Mouse (Mus musculus) left cerebral cortex, postnatal 10 days (tissue): ENCODE measurements at regions not wholly inside any gene's neighbourhood (a gene's known extent, or its start where the extent isn't known, plus 50 kb on each side); places are given as distances from the start of the nearest gene placed in this dataset.
A peak's percentile ranks its signal among the peaks of the same experiment; 100 is the strongest.
"Not testable (repeated sequence)": the region's sequence is repeated elsewhere in the genome, so short reads cannot be mapped to it uniquely, and the experiment has no call there.

ENCODE experiments used
- DNase-seq, 2 experiments: peaks; one replicate each; pipeline ENCODE4 v3.0.0; 2021 to 2022; ENCODE audit warnings: low spot score in 2 of 2, mixed read lengths in 1 of 2; ENCODE audit errors: extremely low spot score in 1 of 2
- intact Hi-C: fragments of 180-260 bp; cut with DNase I; formaldehyde crosslinking; loops from one replicate; pipeline ENCODE4 v1.15.1; 2025

DNA sequence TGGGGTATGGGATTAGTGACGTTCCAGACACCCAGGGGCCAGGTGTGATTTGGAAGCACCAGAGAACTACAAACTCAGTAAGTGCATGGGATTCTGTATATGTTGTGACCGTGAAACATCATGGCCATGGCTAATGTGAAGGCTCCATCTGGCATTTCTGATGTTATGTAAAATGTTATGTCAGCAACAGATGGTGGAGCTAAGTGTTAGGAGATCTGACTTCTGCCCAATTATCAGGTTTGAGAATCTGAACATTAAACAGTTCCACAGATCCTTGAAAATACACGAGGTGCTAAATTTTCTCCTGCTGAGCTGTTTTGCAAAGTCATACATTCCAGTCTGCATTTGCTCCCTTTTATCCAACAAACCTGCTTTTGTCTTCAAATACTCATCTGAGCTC lies 223.6 kb upstream of the Egfl6 start:
- intact Hi-C loops, result no loop called here
- no peak for DNase-seq

DNA sequence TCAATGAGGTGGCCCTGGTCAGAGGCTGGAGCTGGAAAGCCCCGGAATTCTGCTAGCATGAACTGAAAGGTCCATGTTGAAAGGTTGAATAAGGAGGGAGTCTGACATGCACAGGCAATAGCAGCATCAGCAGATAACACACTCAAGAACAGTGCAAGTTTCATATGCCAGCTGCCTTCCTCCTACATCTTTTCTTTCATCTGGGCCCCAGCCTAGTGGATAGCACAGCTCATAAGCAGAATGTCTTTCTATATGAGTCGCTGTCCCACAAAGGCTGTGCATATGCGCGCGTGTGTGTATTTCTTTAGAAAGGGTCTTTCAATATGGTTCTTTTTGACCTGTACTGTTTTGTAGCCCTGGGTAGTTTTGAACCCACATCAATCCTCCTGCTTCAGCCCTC lies 222.7 kb upstream of the Egfl6 start:
- intact Hi-C loops, result no loop called here
- DNase-seq, result no peak

DNA sequence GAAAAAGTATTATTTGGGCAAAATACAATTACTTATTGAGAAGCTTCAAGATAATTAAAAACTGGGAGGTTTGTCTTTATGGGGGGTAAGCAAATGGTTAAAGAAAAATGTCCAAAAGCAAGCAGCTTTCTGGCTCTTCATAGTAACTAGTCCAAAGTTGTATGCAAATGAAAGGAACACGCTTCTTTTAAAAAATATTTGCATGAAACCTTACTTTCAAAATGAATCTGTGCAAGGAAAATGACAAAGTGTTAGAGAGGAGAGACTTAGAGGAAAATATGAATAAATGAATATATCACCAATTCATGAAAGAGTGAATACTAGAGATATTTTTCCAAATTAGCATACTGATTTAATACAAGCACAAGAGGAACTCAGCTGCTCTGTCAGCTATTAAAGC lies 220.4 kb upstream of the Egfl6 start:
- intact Hi-C loops, result no loop called here
- no peak for DNase-seq

DNA sequence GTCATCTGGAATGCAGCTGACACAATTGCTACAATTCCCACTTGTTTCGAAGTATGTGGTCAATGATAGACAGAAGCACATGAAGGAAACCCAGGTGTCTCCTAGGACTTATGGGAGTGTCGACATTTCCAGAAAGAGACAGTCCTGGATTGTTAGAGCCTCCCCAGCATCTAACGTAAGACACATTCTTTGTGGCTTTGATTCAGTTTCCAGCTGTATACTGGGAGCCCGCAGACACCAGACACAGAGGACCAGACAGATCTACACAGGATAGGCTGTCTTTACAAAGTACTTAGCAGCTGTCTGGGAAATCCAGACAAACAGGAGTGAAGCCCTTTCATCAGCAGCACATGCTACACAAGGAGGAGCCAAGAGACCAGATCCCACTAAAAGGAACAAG lies 220.0 kb upstream of the Egfl6 start:
- no peak for DNase-seq
- intact Hi-C loops, result no loop called here

DNA sequence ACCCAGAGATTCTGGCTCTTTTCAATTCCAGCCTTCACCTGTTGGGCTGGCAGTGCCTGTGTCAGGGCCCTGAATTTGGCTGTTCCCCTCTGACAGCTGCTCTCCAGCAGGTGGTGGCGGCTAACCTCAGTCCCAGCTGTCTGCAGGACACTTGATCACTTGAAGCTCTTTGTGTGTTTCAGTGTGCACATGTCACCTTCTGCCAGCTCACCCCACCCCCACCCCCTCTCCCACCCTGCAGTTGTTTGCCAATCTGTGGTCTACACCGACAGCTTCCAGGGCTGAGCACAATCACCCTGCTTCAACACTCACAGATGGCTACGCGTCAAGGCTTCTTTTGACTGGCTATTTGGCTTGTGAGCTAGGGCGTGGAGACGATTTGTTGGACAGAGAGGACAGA lies 217.7 kb upstream of the Egfl6 start:
- no peak for DNase-seq
- intact Hi-C loops, result no loop called here

DNA sequence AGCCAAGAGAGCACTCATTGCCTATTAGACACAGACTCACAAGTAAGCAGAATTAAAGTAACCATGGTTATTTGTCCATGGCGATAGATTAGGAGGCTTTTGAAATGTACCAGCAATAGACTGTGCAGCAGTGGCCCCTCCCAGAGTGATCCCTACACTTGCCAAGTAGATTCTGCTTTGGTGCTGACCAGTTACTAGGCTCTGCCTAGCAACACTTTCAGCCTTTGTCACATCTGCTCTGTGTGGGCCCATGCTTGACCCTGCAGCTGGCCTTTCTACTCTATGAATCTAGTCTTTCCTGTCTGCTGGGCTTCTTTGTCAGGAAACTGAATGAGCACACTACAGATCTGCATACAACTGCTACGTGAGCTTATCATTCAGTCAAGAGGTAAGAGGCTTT lies 215.5 kb upstream of the Egfl6 start:
- intact Hi-C loops, result no loop called here
- DNase-seq, result no peak

DNA sequence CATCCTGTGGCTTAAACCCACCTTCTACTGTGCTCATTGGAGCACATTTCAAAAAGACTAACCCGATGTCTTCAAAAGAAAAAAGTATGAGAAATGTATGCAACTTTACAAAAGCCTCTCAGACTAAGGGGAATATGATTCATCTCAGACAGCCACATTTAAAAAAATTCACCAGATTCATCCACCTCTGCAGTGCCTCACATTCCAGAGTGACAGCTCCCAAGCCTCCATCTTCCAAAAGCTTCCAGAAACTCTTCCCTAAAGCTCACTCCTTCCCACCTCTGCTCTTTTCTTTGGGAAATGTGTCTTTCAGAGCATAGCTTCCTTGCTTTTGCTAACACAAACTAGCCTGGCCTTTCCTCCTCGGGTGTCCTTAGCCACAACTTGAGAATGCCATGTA lies 210.1 kb upstream of the Egfl6 start:
- intact Hi-C loops, result no loop called here
- DNase-seq, result no peak

DNA sequence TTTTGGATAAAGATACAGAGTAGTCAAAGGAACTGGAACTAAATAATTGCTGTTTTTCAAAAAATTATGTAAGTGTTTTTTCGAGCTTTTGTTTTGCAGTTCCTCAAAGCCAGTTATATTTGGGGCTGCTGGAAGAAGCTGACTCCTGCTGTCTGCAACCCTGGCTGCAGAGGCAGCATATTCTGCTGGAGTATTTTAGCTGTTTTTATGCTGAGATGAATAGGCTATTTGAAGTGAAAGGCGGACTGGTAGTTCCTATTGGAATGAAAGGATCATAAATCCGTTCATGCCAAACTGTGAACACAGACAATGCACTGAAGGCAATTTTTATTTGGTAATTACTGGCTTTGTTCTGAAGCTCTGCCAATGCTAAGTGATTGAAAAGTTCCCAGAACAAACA lies 203.5 kb upstream of the Egfl6 start:
- DNase-seq, result no peak
- intact Hi-C loops, result no loop called here

DNA sequence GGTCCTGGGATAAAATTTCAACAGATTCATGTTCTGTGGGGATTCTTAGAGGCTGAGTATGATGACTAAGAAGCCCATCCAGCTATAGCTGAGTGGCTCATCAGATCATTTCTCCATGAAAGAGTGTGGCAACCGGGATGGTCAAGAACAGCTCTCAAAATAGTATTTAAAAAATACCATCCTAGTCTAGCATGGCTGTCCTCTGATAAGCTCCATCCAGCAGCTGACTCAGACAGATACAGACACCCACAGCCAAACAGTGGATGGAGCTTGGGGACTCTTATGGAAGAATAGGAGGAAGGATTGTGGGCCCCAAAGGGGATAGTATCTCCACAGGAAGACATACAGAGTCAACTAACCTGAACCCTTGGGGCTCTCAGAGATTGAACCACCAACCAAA lies 201.6 kb upstream of the Egfl6 start:
- intact Hi-C loops, DNase-seq: not testable (repeated sequence)

DNA sequence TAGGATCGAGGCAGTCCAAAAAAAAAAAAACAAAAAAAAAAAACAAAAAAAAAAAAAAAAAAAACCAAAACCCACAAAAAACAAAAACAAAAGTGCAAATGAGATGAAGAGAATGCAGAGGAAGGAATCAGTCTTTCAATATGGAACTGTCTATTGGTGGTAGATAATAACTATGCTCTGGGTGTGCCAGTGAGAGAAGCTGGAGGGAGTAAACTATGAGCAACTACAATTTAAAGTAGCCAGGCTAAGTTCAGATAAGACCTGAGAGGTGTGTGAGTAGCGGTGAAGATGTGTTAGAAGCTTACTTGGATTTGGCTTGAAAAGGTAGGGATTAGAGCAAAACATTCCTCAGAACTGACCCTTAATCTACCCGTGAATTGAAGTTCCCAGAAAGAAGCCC lies 200.1 kb upstream of the Egfl6 start:
- intact Hi-C loops, result no loop called here
- DNase-seq, result no peak

DNA sequence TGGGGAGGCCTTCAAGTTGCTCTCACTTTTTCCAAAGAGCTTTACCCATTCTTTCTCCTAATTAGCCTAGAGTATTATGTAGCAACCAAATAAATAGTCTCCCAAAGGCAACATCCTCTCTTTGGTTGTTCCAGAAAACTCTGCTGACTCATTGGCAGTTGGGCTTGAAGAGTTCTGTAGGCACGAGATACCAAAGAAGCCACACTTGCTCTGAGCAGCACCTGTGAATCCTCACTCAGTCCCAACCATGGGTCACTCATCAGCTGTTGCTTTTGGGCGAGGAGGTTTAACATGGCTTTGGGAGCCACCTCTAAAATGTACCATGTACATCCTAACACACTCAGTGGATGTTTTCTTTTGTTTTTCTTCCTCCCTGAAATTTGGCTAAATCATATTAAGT lies 197.9 kb upstream of the Egfl6 start:
- no peak for DNase-seq
- intact Hi-C loops, result no loop called here

DNA sequence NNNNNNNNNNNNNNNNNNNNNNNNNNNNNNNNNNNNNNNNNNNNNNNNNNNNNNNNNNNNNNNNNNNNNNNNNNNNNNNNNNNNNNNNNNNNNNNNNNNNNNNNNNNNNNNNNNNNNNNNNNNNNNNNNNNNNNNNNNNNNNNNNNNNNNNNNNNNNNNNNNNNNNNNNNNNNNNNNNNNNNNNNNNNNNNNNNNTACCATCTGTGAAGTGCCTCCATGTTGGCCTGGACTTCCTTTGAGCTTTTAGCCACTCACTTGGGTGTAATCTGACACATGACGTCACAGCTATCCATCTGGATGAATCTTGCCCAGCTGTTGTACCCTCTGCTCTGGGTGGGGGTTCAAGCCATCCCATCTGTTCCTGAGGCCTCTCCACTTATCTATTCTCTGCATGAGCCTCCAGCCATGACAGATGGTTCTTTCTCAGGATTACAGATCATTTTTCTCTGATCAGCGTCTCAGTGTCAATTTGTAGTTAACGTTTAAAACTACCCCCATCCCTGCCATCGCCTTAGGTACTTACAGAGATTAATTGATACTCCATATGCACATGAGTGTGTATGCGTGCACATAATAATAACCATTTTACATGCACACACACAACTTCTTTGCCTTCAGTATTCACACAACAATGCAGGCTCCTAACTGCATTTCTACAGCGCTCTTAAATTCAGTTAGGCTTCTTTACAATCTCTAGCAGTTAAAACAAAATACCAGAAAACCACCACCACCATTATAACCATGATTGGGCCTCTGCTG lies 194.0 kb upstream of the Egfl6 start:
- no peak for DNase-seq
- intact Hi-C loops, result no loop called here

DNA sequence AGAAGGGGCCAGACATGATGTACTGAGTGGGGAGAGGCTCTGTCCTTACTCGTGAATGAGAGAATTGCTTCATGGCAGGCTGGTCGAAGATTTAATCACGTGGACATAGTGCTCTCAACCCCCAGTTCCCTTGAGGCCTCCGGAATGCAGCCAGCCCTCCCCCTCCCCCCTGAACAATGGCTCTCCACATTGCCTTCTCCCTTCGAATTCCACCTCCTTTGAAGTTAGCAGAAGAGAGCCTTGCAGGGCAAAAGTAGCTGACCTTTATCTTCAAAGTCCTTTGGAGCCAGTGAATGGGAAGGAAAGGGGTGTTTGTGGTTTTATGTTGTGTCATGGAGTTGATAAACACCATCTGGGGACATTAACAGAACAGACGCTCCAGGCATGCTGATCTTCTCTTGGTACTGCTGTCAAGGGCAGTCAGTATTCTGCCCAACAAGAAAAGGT lies 187.9 kb upstream of the Egfl6 start:
- intact Hi-C loops, result no loop called here
- DNase-seq, result peak in 1 of 2 experiments; percentile 55

DNA sequence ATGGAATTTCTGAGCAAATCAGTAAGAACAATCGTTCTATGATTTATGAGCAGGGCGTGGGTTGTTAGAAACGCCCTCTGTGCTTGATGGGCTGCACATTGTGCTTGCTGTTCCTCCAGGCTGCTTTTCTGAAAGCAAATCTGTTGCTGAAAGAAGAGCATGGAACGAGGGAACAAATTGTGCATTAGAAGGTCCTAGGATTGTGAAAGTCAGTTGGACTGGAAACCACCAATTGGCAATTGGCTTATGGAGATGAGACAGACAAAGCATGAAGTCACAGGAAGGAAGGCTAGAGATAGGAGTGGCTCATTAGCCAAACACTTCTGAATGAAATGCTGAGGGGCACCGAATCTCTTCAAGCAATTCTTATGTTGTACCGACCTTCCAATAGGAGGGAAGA lies 181.5 kb upstream of the Egfl6 start:
- no peak for DNase-seq
- intact Hi-C loops, result no loop called here

DNA sequence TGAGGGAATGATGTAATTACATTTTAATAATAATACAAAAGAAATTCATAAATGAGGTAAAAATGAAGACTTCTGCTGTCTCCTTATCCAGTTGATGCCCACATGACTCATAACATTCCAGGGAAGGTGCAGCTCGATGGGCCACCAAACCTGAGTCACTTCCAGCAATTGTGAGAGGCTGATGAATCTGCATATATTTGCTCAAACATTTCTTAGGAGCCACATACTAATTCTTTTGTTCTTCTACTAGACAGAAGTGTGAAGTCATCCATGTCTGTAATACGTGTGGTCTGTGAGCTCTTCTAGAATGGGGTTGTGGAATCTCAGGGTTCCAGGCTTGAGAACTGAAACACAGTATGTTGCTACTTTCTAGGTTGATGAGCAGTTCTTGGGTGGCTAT lies 180.1 kb upstream of the Egfl6 start:
- DNase-seq, result no peak
- intact Hi-C loops, result no loop called here

DNA sequence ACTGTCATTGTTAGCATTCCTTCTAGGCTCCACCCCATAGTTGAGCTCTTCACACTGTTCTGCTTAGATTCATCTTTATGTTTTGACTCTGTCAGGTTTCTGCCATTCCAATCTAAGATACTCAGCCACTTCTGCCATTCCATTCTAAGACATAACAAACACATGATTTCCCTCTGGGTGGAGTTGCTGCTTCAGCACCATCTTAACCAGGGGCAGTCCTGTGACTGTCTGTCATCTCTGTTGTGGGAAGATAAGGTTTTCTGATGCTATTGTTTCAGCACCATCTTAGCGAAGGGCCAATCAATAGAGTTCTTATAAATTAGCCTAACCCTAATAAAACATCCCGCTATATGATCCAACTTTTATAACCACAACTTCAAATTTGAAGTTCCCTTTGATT lies 176.6 kb upstream of the Egfl6 start:
- no peak for DNase-seq
- intact Hi-C loops, result no loop called here

DNA sequence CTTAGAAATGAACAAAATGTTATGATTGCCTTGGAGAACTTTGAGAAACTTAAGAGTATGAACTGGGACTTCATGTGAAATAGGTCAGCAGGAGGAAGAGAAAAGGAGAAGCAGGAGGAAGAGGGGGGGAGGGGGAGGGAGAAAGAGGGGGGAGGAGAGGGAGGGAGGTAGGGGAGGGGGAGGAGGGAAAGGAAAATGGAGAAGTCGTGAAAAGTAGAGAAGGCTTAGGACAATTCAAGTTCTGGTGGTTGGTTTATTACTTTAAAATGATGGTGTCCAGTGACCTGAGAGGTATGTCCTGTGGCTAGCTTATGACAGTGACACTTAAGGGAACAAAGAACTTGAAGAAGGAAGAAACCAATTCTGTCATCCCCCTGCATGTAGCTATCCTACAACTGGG lies 171.6 kb upstream of the Egfl6 start:
- intact Hi-C loops, result no loop called here
- DNase-seq, result no peak

DNA sequence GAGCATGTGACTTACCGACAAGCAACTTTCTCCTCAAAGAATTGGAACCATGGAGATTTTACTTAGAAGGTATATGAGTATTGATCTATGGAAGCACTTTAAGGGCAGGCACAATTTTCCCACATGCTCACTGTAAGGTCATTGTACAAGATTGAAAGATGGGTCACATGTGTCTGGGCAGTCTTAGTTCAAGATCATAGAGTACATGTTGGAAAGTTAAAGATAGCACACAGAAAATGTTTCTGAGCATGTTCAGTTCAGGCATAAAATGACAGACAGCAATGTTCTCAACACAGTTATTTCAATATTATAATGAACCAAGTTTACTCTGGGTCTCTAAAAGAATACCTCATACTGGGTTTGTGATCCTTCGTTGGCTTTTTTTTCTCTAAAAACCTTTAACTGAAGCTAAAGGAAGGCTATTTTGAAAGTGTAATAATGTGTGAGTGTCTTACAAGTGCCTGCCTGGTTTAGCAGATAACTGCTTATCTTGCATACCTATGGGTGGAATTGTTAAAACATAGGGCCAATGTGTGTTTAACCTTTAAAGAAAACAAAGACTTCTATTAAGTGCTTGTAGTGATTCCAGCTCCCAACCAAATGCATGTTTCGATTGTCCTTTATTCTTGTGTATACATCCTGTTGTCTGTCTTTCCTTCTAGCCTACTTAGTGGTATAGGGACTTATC lies 169.6 kb upstream of the Egfl6 start:
- no peak for DNase-seq
- intact Hi-C loops, result no loop called here

DNA sequence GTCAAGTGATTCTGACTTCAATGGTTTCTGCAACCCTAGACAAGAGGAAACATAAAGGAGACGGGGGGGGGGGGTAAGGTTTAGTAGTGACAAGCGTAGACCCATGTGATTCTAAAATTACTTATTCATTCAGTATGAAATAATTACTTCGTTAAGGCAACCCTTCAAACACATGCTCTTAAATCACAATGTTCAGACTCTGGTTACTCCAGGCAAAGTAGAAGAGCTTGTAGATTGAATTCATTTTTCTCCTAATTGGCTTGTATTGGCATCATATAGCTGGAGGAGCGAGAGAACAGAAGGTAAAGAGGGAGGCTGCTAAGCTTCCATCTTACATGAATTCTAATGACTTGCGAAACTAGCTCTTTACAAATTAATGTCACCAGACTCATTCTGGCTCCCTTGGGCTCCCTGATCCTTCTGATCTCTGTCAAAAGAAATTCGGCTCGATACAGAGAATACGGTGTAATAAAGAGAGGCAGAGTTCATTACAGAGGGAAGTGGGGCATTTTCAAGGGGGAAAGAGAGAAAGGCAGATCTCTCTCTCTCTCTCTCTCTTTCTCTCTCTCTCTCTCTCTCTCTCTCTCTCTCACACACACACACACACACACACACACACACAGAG lies 163.6 kb upstream of the Egfl6 start:
- no peak for DNase-seq
- intact Hi-C loops, result no loop called here

DNA sequence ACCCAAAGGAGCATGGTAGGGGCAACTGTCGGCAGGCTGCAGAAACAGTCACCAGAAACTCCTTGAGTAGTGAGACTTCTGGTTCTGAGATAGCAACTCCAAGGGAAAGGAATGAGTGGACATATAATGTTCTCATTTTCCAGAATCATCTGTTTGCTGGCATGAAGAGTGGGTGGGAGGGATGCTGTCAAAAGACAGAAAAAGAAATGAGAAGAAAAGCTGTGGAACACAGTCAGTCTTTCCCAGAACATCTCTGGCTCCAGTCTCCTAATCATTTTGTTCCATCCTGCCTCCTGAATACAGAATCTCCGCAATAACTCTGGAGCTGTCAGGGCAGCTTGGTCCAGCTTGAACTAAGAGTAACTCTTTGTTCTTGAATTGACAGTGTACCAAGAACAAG lies 145.8 kb upstream of the Egfl6 start:
- intact Hi-C loops, result no loop called here
- DNase-seq, result no peak

DNA sequence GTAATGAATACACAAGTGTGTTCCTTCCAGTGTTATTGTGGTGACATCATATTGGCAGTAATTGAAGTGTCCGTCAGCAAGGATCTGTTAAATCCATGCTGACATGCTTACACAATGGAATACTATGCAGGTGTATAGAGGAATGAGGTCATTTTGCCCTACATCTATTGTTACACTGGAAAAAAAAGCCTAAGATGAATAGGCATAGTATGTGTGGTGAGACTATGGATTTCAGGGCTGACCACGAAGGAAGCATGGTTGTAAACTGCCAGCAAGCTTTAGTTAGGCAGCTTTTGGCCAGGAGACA lies 143.1 kb upstream of the Egfl6 start:
- intact Hi-C loops, result no loop called here
- no peak for DNase-seq
